Mouse (Mus musculus): ENCODE results near the gene Sdhb.

Sdhb gene

DNA sequence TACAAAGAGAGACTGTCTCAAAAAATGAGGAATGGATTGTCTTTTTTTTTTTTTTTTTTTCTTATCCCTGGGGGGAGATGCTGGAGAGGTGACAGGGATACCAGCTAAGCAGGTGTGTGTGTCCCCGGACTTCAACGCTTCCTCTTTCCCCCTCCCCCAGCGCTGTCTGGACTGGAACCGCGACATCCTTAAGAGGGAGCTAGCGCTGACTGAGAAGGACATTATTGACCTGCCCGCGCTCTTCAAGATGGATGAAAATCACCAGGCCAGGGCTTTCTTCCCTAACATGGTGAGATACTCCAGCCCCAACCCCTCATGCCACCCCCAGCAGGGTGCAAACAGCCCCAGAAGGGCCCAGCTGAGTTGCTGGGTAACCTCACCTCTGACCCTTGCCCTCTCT is 12.0 kb upstream of the Sdhb start:
- DNase-seq = no peak

DNA sequence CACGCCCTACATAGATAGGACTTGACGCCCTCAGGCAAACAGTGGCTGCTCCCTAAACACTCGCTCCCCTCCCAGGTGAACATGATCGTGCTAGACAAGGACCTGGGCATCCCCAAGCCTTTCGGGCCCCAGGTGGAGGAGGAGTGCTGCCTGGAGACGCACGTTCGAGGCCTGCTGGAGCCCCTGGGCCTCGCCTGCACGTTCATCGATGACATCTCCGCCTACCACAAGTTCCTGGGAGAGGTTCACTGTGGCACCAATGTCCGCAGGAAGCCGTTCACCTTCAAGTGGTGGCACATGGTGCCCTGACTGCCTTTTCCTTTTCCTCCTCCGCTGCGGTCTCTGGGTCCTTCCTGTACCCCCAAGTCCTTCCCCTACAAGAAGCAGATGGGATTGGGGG is 11.4 kb upstream of the Sdhb start:
- no peak for DNase-seq

DNA sequence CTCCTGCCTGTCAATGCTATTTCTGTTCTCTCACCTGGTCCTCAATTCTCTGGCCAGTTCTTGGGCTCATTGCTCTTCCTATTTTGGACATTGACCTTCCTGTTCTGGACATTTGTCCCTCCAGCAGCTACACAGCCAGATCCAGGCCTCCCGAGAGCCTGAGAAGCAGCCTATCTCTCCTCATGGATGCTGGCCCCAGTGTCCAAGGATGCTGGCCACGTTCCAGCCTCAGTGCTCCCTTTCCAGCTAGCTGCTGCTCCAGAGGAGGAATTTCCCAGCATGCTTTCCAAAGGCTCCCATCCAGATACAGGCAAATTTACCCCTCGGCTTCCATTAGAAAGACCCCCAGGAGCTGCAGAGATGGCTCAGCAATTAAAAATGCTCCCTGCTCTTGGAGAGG is 10.4 kb upstream of the Sdhb start:
- no peak for DNase-seq

DNA sequence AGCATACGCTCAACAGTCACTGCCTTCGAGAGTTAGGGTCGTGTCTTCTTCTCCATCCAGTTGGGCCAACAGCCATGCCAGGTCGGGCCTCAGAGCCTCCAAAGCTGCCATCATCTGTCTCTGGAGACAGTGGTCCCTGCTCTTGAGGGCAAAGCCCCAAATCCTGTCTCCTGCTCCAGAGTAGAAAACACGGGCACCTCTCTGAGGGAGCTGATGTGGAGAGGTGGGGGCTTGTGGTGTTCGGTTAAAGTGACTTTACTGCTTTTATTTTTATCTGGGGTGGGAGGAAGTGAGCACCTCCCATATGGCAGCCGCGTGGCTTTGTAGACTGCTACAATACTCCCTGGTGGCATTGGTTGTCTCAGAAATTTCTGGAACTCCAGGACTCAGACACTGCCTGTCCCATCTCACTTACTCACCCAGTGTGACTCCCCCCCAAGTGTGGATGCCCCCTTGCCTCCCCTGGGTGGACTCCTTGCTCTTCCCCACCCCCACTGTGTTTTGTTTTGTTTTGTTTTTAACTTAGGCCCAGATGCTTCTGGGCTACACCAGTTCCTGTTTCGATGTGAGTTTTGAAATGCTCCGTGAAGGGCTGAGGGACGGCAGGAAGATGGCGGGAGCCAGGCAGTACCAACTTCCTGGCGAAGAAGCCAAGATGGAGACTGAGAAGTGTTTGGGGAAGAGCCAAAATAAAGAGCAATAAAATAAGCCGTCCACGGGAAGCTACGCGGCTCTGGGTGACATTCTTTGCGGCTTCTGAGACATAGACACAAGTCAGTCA is 9.0 kb upstream of the Sdhb start:
- DNase-seq = no peak

DNA sequence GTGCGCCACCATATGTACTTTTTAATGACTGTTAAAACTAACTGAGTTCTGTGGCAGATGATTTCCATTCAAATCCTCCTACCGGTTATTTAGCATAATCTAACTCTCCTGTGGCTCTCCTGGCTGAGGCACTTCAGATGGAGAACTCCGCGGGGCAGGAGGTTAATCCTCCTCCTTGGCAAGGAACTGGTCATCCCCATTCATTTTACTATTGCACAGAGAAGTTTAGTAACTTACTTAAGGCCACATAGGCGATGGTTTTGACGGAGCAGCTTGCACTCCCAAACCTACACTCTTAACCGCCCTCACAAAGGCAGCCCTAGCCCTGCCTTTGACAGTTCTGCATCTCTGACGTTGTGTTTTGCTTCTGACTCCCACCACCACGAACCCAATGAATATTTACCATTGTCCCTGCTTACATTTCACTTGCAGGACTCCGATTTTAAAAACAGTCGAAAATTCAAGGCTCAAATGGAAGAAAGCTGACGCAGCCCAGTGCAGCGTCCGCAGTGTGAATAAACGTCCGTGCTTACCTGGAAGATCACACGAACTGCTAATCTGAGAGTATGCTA is 3.8 kb upstream of the Sdhb start:
- DNase-seq = peak; percentile 32

DNA sequence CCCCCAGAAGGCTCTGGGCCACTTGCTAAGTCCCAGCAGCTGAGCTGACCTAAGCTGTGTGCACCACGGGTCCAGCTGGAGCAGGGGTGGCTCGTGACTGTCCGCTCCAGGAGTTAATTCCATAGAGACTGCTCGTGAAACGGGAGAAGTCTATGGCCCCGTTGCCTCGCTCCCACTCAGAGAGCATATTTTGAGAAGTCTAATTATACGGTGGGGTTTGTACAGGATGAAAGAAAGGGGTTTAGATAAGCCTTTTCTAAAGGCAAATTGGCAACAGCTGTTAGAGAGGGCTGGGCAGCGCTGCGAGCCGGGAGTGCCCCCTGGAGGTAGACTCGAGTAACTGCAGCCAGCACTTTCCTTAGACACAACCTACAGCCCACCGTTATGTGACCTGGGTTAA is 3.3 kb upstream of the Sdhb start:
- peak; percentile 86 for DNase-seq

DNA sequence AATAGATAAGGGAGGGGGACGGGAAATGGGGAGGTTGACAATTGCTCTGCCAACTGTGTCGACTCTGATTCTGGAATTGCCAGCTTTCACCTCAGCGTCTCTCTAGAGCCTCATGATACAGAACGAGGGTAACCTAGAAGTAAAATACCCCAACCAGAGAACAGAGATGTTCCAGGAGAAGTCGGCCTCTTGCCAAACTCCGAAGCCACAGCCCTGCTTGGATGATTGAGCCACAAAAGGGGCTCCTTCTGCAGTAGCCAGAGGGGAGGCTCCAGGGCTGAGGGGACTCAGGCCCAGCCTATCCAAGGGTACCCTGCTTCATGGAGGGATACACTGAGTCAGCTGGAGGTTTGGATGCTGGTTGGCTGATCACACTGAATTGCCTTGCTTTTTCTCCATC is 2.7 kb upstream of the Sdhb start:
- no peak for DNase-seq

DNA sequence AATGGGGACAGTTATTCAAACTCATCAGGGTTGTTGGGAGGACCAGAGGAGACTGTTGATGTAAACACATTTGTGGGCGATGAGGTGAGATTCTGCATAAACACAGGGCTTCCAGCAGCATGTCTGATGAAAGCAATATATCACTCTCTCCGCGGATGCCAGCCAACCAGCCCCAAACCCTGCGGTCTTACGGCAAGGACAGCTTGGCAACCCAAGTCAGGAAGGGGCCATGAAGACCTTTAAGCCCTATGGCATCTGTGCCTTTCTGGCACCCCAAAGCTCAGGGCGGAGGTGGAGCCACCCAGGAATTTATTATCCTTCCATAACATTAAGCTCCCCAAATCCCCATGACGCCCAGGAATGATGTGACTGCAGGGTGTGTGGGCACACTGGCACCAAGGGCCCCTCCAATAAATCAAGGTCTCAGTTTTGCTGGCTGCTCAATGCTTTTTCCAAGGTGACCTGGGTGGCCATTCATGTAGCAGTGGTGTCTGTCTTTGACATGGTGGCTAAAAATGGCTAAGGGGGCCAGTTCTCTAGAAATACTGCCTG is 1.8 kb upstream of the Sdhb start:
- no peak for DNase-seq

DNA sequence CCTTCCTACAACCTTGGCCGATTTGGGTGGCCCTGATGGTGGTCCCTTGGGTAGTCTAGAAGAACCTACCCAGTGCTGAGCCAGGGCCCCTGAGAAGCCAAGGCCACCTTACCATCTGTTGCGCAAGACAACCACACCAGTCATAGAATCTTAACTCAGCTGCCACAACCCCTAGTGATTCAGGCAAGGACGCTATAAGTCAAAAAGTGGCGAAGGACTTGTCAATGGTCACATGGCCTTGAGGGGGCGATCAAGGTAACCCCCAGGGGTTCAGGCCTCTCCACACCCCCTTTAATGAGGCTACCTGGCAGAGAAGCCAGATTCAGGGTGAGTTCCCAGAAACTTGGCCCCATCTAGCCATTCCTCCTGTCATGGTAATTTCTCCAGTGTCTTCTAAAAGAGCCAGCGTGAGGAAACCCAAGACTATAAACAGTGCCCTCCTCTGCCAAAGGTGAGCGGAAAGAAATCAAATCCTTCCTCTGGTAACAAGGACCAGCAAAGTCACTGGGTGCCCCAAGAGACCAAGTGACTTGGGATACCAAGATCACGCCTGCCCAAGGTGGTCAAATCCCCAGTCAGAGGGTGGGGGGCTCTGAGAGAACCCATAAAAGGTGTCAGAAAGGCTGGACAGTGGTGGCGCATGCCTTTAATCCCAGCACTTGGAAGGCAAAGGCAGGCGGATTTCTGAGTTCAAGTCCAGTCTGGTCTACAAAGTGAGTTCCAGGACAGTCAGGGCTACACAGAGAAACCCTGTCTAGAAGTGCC is 1.1 kb upstream of the Sdhb start:
- DNase-seq = no peak

DNA sequence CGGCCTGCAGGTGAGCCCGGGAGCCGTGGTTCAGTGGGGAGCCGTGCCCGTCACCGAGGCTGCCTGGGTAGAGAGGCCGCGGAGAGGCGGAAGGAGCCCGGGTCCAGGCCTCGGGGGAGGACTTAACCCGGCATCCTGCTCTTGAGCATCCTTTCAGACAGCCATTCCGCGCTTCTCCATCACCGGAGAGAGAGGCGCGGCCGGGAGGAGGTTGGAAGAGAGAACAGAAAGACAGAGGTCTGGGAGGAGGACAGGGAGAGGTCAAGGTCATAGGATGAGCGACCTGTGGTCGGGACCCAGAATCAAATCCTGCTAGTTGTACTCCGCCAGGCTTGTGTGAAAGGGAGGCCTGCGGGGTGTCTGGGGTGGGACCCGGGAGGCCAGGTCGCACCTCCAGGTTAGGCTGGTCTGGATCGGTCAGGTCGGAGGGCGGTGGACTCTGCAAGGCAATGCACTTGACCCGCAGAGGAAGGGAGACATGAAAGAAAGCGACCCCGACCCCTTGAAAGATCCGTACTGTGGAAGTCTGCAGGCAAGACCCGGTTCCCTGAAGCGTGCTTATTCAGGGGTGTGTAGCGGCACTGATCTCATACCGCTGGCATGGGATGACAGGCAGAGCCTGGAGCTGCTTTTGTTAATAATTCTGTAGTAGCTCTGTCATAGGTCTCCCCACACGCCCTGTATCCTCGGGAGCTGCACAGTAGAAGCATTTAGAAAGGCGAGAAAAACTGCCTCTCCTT is 634 bp downstream of the Sdhb start:
- DNase-seq = no peak

DNA sequence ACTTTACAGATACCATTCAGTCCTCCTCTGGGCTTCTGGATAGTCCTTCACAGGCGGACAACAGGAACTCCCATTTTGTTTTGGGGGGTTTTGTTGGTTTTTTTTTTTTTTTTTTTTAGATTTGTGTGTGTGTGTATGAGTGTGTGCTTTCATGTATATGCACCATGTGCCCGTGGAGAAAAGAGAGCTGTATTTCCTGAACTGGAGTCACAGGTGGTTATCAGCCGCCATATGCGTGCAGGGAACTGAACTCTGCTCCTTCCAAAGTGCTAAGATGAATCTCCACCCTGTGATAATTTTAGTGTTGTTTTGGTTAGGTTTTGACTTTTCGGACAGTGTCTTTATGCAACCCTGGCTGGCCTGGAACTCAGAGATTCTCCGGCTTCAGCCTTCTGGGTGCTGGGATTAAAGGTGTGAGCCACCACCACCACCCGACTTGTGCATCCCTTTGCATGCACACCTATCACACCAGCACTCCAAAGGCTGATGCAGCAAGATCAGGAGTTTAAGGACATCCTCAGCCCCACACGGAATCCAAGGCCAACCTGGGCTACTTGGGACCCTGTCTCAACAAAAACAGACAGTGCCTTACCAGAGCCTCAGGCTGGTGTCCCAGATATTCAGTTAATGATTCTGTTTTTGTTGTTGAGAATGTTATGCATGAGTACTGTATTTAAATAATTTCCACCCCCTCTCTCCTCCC is 1.4 kb downstream of the Sdhb start:
- DNase-seq = no peak

DNA sequence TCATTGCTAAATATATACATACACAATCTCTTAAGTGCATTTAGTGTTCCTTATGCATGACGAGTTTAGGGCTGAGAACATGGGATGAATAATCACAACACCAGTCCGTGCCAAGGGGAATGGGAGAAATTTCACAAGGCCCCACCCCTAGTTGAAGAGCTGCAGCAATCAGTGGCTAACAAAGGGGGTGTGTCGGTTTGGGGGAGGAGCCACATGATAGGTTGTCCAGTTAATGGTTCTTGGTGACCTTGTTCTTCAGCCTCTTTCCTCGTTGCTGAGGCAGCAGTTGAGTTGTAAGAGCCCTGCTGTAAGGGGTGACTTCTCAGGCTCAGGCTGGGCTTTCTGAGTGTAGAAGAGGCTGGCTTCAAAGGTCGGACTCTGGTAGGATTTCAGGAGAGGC is 1.9 kb downstream of the Sdhb start:
- no peak for DNase-seq

DNA sequence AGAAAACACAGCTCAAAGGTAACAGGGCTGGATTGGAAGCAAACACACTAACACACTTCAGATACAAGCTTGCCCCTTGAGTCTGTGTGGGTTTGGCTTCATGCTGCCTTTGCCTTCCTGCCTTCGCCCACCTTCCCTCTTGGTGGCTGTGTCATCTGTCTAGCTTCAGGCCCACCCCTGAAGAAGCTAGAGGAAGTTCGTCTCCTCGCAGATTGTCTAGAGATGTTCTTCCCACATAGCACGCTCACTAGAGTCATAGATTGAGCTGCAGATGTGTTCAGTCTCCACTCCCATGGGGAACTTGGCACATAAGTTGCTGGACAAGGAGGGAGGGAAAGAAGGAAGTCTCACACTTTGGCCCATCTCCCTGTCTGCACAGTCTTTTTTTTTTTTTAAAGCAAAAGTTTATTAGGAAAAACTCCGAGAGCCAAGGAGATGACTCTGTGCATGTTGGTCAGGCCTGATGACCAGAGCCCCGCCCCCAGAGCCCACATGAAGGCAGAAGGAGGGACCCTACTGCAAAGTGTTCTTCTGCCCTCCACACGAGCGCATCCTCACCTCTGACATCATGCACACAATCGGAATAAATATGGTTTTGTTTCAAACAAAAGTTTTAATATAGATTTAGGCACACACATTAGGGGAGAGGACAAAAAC is 3.1 kb downstream of the Sdhb start:
- DNase-seq = no peak

DNA sequence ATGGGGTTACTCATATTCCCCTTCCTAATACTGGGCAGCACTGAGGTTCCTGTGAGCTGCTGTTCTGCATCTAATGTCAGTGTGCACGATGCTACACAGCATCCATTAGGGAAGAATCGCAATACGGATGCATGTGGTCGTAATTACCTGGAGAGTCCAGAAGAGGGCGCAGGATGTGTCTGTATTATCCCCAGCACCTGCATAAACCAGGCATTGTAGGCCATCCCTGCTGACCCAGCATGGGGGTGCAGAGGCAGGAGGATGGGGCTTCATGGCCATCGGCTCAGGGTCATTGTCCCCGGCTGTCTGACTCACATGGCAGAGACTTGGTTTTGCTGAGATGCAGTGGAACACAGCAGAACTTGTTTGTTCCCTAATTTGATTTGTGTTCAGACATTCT is 3.6 kb downstream of the Sdhb start:
- DNase-seq = peak; percentile 81

DNA sequence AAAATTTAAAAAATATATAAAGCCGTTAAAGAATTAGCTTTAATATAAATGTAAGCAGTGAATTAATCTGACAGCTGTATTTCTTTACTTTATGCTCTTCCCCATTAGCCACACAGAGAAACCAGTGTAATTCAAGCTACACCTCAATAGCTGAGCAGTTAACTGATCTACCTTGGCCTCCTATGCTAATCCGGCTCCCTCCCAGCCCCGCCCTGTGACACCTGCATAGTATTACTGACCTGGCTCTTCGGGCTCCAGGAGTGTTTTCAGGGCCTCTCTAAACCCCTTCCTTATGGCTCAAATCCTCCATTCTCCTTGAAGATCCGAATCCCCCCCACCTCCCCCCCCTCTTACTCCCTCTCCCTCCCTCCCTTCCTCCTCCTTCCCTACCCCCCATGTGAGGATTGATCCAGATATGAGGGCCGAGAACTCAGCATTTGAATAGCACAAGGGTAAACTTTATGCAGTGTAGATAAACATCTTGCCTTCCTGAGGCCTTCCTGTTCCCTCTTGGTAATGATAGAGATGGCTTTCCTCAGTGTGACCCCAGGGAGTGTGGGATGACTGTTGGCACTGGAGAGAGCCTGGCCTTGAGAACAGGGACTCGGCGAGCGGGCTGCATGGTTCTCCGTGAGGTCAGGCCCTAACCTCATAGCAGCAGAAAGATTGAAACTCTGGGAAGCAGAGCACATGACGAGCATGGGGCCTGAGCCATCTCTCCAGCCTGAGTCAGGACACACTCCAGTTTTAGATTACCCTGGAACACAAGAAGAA is 6.6 kb downstream of the Sdhb start:
- no peak for DNase-seq

DNA sequence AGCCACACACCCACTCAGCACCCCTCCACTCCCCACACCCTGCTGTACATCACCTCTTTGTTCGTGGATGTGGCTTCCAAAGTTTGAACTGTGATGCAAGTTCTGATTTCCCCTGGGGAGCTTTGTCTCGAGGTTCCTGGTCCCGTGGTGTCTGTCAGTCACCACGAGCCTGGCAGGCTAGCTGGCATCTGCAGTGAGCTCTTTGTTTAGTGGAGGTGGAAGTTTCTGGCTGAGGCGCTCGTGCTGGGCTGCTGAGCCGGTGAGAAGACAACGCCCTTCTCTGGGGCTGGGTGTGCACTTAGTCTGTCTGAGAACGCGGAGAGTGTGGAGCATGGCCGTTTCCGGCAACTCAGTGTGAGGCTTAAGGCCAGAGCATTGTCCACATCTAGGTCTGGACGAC is 10.7 kb downstream of the Sdhb start:
- no peak for DNase-seq

DNA sequence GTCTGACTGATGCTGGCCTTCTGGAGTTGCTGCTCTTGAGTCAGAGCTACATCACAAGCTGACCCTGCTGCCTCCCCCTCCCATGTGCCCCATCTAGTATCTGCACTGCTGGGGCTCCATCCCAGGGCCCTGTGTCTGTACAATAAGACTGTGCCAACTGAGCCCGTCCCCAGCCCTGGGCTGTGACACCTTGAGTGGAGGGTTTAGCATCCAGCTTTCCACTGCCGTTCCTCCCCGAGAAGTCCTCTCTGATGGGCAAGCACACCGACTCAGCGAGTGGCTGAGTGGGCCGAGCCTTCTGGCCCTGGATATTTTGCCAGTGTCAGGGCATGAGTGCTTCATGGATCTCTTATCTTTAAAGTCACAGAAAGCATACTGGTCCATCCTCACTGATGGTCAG is 13.4 kb downstream of the Sdhb start:
- no peak for DNase-seq

DNA sequence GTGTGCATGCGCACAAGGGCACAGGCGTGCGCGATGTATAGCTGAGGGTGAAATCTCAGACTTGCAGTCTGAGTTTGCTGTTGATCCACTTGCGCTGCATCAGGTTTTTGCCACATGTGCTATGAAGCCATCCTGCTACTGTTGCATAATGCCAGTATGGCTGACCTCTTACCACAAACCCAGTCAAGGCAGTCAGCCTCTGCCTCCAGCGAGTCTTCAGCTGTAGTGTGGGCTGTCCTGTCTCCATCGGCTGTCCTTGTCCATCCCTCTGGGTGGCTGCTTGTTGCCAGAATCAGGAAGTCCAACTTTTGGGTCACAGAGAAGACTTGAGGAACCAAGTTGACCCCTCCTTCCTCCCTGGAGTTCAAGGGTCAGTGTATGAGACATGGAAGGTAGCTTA is 14.4 kb downstream of the Sdhb start:
- no peak for DNase-seq

DNA sequence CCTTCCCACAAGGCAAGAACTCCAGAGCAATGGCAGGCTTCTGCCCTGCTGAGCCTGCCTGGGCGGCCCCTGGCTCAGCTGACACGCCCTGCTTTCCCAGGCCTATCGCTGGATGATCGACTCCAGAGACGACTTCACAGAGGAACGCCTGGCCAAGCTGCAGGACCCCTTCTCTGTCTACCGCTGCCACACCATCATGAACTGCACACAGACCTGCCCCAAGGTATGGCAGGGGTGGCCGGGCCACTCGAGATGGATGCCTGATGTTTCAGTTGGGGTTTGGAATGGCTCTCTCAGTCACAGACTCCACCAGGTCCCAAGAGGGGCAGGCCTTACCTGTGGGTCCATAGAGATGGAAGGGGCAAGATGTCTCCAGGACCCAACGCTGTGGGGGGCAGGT is 16.3 kb downstream of the Sdhb start:
- no peak for DNase-seq

DNA sequence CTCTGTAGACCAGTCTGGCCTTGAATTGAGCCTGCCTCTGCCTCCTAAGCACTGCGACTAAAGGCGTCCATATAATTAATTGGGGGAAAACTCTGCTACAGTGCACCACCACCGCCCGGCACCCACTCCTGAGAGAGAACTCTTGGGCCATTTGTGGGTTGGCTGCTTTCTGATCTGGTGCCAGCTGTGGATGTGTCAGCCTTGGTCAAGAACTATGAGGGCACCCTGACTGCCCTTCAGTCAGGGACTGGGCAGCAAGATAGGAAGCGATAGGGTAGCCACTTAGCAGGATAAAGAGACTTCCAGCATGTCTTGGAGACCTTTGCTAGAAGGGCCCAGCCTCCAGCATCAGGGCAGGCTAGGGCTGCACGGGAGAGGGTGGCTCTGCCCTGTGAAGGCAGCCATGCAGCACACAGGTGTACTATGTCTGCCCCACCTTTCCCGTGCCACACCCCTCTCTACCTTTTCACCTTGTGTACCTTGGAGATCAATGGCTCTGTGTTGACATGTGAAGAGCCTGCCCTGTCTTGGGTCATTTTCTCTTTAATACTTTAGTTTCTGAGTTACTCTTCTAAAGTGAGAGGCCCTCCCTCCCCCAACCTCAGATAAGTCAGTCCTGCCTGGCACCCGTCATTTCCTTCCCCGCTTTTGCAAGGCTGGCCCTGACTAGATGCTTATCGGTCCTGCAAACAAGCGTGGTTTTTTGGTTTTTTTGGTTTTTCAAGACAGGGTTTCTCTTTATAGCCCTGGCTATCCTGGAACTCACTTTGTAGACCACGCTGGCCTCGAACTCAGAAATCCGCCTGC is 17.1 kb downstream of the Sdhb start:
- no peak for DNase-seq
